Mouse (Mus musculus): ENCODE measurements around the gene Slc2a10. TPM values are rescaled to one million over a fixed set of nuclear protein-coding genes. Genes with fewer than 3 reads are reported as not detected.
"Not testable (repeated sequence)": the region's sequence is repeated elsewhere in the genome, so short reads cannot be mapped to it uniquely, and the experiment has no call there.

The Slc2a10 gene
- polyA plus RNA-seq, 1 experiment from 2014 or later: 5.5 TPM

GRCm38 (mm10) chr2:165511530-165511929 lies 7.9 kb downstream of the Slc2a10 start:
- not testable (repeated sequence) for H3K27ac ChIP-seq (replicated peaks); H3K27me3 ChIP-seq (replicated peaks; ENCODE audit: low read depth, poor library complexity, severe bottlenecking); DNase-seq (ENCODE audit: low spot score); H3K36me3 ChIP-seq (replicated peaks); H3K4me3 ChIP-seq; H3K9me3 ChIP-seq
- WGBS: 87% methylated on average over 4 of the region's 4 CpGs
- peaks cover 42% of the 10 kb centered on the region for H3K4me1 ChIP-seq

GRCm38 (mm10) chr2:165512426-165512825 lies 8.8 kb downstream of the Slc2a10 start:
- DNase-seq (ENCODE audit: low spot score): no peak
- 0 out of 2 replicates have a peak, but pooled peaks cover 4% of the 10 kb centered on the region for H3K27me3 ChIP-seq (replicated peaks; ENCODE audit: low read depth, poor library complexity, severe bottlenecking)
- H3K4me1 ChIP-seq: peaks cover 42% of the 10 kb centered on the region
- WGBS: 57% methylated on average over 7 of the region's 7 CpGs
- H3K27ac ChIP-seq (replicated peaks): no peak overlapping the region
- no peaks in the 10 kb centered on the region for H3K9me3 ChIP-seq
- H3K36me3 ChIP-seq (replicated peaks): no peaks in the 10 kb centered on the region; the same call in 1 of the 2 replicates
- no peak overlapping the region for H3K4me3 ChIP-seq

DNA sequence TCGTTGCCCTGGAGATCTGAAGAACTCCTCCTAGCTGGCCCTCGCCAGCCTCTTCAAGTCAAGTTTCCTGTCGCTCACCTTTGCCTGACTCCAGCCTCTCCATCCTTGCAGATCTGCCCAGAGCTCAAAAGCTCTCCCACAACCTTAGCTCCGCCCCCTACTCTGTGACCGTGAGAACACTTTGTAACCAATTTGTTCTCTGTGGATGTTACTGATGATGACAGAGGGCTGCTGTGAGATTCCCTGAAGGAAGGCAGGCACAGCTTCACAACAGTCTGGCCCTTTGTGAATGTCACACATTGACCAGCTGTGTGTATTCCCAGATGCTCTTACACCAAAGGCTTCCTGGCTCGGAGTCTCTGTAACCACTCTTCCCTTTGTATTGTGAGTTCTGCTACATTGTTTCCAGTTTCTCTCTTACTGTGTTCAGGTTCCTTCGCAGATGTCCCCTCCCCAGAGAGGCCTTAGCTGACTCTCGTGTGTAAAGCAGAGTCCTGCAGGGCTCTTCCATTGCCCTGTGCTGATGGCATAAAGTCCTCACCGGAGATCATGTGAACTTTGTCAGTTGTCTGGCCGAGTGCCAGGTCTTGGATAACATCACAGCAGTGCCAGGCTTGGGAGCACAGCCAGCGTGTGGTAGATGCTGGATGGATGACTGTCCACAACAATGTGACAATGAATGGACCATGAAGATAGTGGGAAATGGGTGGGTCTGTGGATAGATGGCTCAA lies 9.4 kb downstream of the Slc2a10 start:
- Histone ChIP-seq H3K27me3 (replicated peaks; ENCODE audit: low read depth, poor library complexity, severe bottlenecking) (0 out of 2 replicates have a peak, but pooled peaks cover 4% of the 10 kb centered on the region), H3K36me3 (replicated peaks) (no peaks in the 10 kb centered on the region; the same call in 1 of the 2 replicates), H3K27ac (replicated peaks) (no peak overlapping the region), H3K9me3 (no peaks in the 10 kb centered on the region), H3K4me3 (no peak overlapping the region), H3K4me1 (peaks cover 42% of the 10 kb centered on the region)
- WGBS: 56% methylated on average over 11 of the region's 11 CpGs
- no peak for DNase-seq (ENCODE audit: low spot score)

DNA sequence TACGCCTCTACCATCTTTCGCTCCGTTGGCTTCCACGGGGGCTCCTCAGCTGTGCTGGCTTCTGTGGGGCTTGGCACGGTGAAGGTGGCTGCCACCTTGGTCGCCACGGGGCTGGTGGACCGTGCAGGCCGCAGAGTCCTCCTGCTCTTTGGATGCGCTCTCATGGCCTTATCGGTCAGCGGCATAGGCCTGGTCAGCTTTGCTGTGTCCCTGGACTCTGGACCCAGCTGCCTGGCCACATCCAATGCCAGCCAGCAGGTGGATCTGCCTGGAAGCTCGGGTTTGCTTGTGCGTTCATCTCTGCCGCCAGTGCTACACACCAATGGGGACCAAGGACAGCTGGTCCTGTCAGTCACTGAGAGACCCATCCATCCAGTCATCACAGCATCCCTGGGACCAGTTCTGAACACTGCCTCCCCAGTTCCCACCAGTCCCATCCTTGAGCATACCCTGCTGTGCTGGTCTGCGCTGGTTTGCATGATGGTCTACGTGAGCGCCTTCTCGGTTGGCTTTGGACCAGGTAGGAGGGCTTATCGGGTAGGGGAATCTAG lies 11.7 kb downstream of the Slc2a10 start:
- no peak overlapping the region for H3K4me3 ChIP-seq
- no peak for DNase-seq (ENCODE audit: low spot score)
- H3K4me1 ChIP-seq: peaks cover 31% of the 10 kb centered on the region
- WGBS: 95% methylated on average over 20 of the region's 20 CpGs
- peaks cover 7% of the 10 kb centered on the region; the same call in 1 of the 2 replicates for H3K36me3 ChIP-seq (replicated peaks)
- H3K27ac ChIP-seq (replicated peaks): no peak overlapping the region
- no peaks in the 10 kb centered on the region for H3K9me3 ChIP-seq
- H3K27me3 ChIP-seq (replicated peaks; ENCODE audit: low read depth, poor library complexity, severe bottlenecking): 0 out of 2 replicates have a peak, but pooled peaks cover 4% of the 10 kb centered on the region

GRCm38 (mm10) chr2:165525609-165526008 lies 22.0 kb downstream of the Slc2a10 start:
- 56% methylated on average over 4 of the region's 4 CpGs for WGBS
- no peak overlapping the region for H3K27ac ChIP-seq (replicated peaks)

DNA sequence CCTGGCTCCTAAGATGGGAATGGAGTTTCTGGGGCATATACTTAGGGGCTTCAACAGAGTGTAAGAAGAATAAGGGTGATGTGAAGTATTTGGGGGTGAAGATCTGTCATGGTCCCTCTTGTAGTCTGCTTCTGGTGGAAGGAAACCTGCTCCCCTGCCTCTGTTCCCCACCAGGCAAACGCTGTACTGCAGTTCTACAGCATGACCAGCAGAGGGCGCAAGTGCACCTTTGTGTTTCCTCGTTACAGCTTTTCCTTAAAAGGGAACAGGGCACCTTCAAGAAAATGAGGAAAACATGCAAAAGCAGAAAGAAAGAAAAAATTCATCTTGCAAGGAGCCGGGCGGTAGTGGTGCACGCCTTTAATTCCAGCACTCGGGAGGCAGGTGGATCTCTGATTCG lies 25.5 kb downstream of the Slc2a10 start:
- 19% methylated on average over 8 of the region's 8 CpGs for WGBS
- Histone ChIP-seq H3K36me3 (replicated peaks) (no peaks in the 10 kb centered on the region), H3K4me1 (peaks cover 44% of the 10 kb centered on the region), H3K4me3 (no peak overlapping the region), H3K27me3 (replicated peaks; ENCODE audit: low read depth, poor library complexity, severe bottlenecking) (peaks cover 11% of the 10 kb centered on the region), H3K27ac (replicated peaks) (peak overlapping the region; percentile 55), H3K9me3 (no peaks in the 10 kb centered on the region)
- peak; percentile 82 for DNase-seq (ENCODE audit: low spot score)

More at GRCm38 (mm10) chr2:165525609-165526008, 22.0 kb downstream of the Slc2a10 start:
- no peak for DNase-seq (ENCODE audit: low spot score)
- H3K9me3 ChIP-seq: 0 out of 2 replicates have a peak, but pooled peaks cover 3% of the 10 kb centered on the region
- H3K4me3 ChIP-seq: no peak overlapping the region
- H3K36me3 ChIP-seq (replicated peaks): no peaks in the 10 kb centered on the region
- H3K4me1 ChIP-seq: peaks cover 28% of the 10 kb centered on the region
- H3K27me3 ChIP-seq (replicated peaks; ENCODE audit: low read depth, poor library complexity, severe bottlenecking): peaks cover 6% of the 10 kb centered on the region; the same call in 1 of the 2 replicates

DNA sequence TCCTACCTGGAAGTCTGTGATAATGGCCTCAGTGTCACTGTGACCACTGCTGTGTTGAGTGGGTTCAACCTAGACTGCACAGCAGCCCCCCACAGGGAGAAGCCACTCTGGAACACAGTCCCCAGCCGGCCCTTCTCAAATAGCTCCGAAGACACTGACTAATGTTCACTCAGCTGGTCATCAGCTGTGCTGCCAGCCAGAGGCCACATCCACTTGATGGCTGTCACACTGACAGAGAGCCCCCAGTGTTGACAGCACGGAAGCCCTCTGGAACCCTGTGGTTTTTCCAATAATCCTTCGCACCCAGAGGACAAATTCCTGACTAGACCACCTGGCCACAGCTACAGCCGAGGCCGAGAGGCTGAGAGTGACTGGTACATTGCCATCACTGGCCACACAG lies 30.2 kb downstream of the Slc2a10 start:
- peaks cover 13% of the 10 kb centered on the region; the same call in 1 of the 2 replicates for H3K27me3 ChIP-seq (replicated peaks; ENCODE audit: low read depth, poor library complexity, severe bottlenecking)
- no peaks in the 10 kb centered on the region for H3K36me3 ChIP-seq (replicated peaks)
- DNase-seq (ENCODE audit: low spot score): no peak
- 64% methylated on average over 6 of the region's 6 CpGs for WGBS
- no peak overlapping the region for H3K27ac ChIP-seq (replicated peaks)
- peaks cover 34% of the 10 kb centered on the region for H3K4me1 ChIP-seq
- no peak overlapping the region for H3K4me3 ChIP-seq
- no peaks in the 10 kb centered on the region; the same call in 1 of the 2 replicates for H3K9me3 ChIP-seq

DNA sequence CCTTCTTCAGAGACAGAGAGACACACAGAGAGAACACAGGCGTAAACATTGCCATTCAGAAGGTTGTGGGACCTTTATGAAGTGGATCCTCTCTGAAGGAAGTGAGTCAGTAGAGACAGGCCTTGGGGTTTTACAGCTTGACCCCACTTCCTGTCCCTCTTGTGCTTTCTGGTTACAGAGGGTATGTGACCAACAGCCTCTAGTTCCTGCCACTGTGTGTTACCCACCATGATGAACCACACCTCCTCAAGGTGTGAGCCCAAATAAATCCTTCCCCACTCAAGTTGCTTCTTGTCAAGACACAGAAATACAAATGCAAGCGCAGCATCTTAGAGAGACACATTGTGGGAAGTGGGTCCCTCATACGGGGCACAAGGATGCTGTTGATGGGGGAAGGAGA lies 37.4 kb downstream of the Slc2a10 start:
- DNase-seq (ENCODE audit: low spot score): no peak
- WGBS: 79% methylated on average over 3 of the region's 3 CpGs
- H3K4me1 ChIP-seq: peaks cover 47% of the 10 kb centered on the region

GRCm38 (mm10) chr2:165542939-165543669 lies 39.5 kb downstream of the Slc2a10 start:
- H3K4me3 ChIP-seq: no peak overlapping the region
- no peaks in the 10 kb centered on the region for H3K36me3 ChIP-seq (replicated peaks)
- H3K27me3 ChIP-seq (replicated peaks; ENCODE audit: low read depth, poor library complexity, severe bottlenecking): peaks cover 18% of the 10 kb centered on the region
- 44% methylated on average over 13 of the region's 13 CpGs for WGBS
- no peaks in the 10 kb centered on the region for H3K9me3 ChIP-seq
- no peak for DNase-seq (ENCODE audit: low spot score)
- H3K4me1 ChIP-seq: peaks cover 66% of the 10 kb centered on the region
- H3K27ac ChIP-seq (replicated peaks): peak overlapping the region; percentile 30

More for the DNA sequence above, 37.4 kb downstream of the Slc2a10 start:
- Histone ChIP-seq H3K9me3 (no peaks in the 10 kb centered on the region; the same call in 1 of the 2 replicates), H3K4me3 (no peak overlapping the region), H3K27me3 (replicated peaks; ENCODE audit: low read depth, poor library complexity, severe bottlenecking) (peaks cover 18% of the 10 kb centered on the region), H3K27ac (replicated peaks) (no peak overlapping the region), H3K36me3 (replicated peaks) (no peaks in the 10 kb centered on the region)

DNA sequence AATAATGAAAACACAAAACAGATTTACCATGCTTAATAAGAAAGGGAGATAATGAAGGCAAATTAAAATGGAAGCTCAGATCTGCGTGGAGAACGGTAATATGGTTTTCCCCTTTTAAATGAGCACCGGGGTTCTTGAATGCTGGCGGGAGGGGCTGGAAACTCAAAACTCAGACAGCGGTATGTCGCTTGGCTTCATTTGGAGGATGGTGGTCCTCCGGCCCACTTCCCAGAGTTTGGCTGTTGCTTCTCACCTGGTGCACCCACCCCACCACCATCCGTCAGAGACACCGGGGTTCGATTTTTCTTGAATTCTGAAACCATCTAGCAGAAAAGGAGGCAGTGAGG lies 40.1 kb downstream of the Slc2a10 start:
- Histone ChIP-seq H3K4me1 (peaks cover 66% of the 10 kb centered on the region), H3K4me3 (no peak overlapping the region), H3K36me3 (replicated peaks) (no peaks in the 10 kb centered on the region), H3K27me3 (replicated peaks; ENCODE audit: low read depth, poor library complexity, severe bottlenecking) (peaks cover 18% of the 10 kb centered on the region), H3K9me3 (no peaks in the 10 kb centered on the region), H3K27ac (replicated peaks) (0 out of 2 replicates have a peak overlapping the region, but pooled peaks have one; percentile 4)
- 72% methylated on average over 10 of the region's 10 CpGs for WGBS
- DNase-seq (ENCODE audit: low spot score): no peak

- peak overlapping the region; percentile 41; the same call in 1 of the 2 replicates for H3K27ac ChIP-seq (replicated peaks)
Observed at GRCm38 (mm10) chr2:165545687-165546086, 42.1 kb downstream of the Slc2a10 start.

DNA sequence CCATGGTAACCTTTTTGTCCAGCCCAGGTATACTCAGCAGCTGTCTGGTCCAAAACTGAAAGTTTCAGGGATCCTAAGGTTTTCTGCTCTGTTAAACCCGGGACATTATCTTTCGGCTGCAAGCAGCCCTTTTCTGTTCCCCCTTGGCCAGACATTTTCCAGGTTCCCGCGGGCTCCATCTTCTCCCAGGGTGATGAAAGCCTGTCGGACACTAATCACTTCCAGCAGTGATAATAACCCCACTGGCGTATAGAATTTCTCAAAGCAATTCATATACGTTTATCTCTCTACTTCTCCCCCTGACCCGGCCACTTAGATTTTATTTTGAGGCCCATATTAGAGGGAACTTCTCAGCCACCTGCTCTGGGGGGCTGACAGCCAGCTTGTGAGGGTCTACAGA lies 42.8 kb downstream of the Slc2a10 start:
- 32% methylated on average over 8 of the region's 8 CpGs for WGBS
- peak; percentile 55 for DNase-seq (ENCODE audit: low spot score)
- peaks cover 68% of the 10 kb centered on the region for H3K4me1 ChIP-seq

More at GRCm38 (mm10) chr2:165545687-165546086, 42.1 kb downstream of the Slc2a10 start:
- no peaks in the 10 kb centered on the region for H3K9me3 ChIP-seq
- no peak overlapping the region for H3K4me3 ChIP-seq
- WGBS: 92% methylated on average over 2 of the region's 2 CpGs
- peaks cover 61% of the 10 kb centered on the region for H3K4me1 ChIP-seq
- H3K36me3 ChIP-seq (replicated peaks): no peaks in the 10 kb centered on the region
- H3K27me3 ChIP-seq (replicated peaks; ENCODE audit: low read depth, poor library complexity, severe bottlenecking): peaks cover 12% of the 10 kb centered on the region
- no peak for DNase-seq (ENCODE audit: low spot score)

More for the DNA sequence above, 42.8 kb downstream of the Slc2a10 start:
- H3K36me3 ChIP-seq (replicated peaks): no peaks in the 10 kb centered on the region
- H3K27me3 ChIP-seq (replicated peaks; ENCODE audit: low read depth, poor library complexity, severe bottlenecking): peaks cover 12% of the 10 kb centered on the region
- no peaks in the 10 kb centered on the region for H3K9me3 ChIP-seq
- peak overlapping the region; percentile 41; the same call in 1 of the 2 replicates for H3K27ac ChIP-seq (replicated peaks)
- no peak overlapping the region for H3K4me3 ChIP-seq
